Mouse (Mus musculus) thymus, postnatal 36 days (tissue): Measurements from ENCODE around the gene Ano10.
"Not testable (repeated sequence)": the region's sequence is repeated elsewhere in the genome, so short reads cannot be mapped to it uniquely, and the experiment has no call there.

ENCODE experiments used
- DNase-seq, 2 experiments: peaks; one replicate each; pipeline ENCODE4 v3.0.0; 2022; ENCODE audit warnings: mixed read lengths in 2 of 2

Ano10 gene

DNA sequence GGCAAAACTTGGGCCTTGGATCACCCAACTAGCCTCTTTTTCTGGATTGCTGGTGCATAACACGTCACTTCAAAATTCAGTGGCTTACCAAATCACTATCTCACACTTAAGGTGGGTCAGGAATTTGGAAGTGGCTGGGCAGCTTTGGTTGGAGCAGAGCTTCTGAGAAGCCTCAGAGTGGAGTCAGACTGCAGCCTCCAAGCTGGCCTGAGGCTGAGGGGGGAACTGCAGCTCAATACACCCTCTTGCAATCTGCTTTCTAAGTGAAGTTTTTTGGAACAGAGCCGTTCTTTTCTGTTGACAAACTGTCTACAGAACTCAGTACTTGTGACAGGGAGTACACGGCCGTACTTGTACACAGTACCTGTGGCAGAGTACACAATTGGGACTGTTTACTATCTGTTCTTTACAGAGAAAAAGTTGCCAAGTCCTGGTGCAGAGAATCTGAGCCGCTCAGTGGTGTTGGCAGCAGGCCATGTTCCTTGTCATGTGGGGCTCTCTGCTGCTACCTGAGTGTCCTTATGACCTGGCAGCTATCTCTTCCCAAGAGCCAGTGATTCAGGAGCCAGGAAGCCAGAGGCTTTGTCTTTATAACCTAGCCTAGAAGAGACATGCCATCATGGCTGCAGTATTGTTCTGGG is 99.1 kb downstream of the Ano10 start:
- no peak for DNase-seq

DNA sequence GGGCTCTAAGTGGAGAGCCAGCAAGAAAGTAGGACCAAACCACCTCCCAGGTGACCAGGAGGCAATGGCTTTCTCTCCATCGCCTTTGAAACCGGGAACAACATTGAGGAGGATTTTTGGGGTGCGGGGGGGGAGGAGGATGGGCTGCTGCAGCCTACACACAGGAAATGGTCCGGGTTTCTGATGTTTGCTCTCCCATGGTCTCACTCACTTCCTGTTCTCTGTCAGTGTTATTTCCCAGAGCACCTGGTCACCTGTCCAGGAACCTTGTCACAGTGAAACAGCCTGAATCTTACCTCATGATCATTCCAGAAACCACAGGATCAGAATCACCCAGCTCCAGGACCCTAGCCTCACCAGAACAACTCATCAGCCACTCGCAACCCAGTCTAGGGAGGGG is 100.4 kb downstream of the Ano10 start:
- peak in 1 of 2 experiments; percentile 18 for DNase-seq

DNA sequence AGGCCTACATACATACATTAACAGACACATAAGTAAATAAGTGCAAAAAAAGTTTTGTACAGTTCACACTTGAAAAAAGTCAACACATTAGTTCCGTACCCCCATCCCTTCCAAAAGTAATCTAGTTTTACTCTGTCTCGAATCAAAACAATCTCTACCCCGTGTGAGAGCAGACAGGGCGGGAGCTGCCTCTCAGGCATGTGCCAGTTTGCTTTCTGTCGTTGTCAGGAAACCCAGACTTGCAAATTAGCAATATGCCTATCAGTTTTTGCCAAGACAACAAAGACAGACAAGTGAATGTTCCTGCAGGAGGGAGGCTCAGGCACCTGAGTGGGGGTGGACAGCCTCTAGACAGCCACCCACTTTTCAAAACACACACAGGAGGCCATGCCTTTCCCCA is 100.9 kb downstream of the Ano10 start:
- DNase-seq, result no peak

GRCm38 (mm10) chr9:122188724-122189123 is 105.5 kb downstream of the Ano10 start:
- peak; percentile 71 to 82 for DNase-seq

- DNase-seq, result no peak
Measured at GRCm38 (mm10) chr9:122187451-122187921, 106.7 kb downstream of the Ano10 start.

DNA sequence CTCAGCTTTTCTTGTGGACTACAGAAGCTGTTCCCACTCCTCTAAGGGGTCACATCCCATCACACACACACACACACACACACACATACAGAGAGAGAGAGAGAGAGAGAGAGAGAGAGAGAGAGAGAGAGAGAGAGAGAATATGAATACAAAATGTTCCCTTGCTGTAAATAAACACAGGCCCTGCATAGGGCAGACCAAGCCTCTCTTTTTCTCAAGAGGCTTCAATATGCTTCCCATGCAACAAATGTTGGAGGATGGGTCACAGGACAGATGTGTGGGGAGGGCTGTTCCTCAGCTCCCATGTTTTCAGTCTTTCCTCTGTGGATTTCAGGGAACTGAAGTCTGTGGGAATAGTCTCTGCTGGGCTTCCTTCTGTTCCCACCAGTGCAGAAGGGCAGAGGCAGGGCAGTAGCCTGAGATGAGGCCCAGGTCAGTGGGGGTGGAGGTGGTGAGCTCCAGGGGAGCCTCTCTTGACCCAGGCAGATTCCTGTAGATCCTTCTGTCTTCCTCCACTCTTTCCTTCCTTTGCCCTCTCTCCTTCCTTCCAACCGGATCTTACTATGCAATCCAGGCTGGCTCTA is 107.5 kb downstream of the Ano10 start:
- DNase-seq, result no peak

DNA sequence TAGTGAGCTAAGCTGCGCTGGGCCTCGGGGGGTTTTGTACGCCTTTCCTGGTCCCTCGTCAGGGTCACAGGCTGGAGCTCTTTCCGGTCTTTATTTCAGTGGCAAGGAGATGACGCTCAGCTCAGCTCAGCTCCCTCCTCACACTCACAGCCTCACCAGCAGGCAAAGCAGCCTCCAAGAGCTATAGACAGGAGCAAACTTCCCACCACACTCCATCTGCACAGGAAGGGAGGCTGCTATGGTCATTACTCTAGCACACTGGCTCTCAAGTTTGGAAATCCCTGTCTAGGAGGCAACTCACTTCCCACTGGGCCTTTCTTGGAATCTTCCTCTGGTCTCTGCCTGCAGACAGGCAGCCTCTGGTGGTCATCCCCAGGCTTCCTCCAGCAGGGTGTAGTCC is 108.3 kb downstream of the Ano10 start:
- DNase-seq, result no peak

- peak; percentile 80 for DNase-seq
Measured at GRCm38 (mm10) chr9:122185061-122185460, 109.2 kb downstream of the Ano10 start.

DNA sequence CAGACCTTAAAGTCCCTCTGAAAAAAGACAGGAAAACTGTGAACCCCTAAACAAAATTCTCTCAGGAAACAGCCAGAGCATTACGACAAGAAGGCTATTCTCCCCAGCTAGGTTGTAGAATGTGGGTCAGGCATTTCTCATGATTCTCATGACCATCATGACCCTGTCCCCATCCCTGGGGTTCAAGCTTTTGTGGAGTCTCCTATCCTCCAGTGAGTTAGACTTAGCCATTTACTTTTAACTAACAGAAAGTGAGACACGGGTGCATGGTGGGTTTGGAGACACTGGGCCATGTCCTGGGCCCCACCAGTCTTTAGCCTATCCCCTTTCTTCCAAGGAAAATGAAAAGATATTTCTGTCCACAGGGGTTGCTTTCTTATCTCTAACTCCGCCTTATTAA is 109.9 kb downstream of the Ano10 start:
- no peak for DNase-seq

GRCm38 (mm10) chr9:122183074-122183473 is 111.1 kb downstream of the Ano10 start:
- no peak for DNase-seq

DNA sequence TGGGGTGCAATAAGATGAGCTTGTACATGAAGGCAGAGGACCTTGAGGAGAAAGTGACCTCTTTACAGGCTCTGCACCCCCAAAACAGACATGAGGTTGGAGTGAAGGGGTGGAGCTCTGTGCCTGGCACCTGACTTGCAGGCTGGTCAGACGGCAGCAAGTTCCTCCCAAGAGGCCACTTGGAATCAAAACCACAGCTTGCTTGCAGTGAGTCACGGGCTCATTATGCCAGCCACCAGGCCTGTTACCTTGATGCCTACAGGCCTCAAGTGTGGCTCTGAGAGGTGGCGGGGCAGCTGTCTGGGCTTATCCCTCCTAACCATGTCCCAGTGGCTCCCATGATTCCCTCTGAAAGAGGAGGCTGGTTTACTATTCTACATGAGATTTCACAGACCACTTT is 114.1 kb downstream of the Ano10 start:
- no peak for DNase-seq

DNA sequence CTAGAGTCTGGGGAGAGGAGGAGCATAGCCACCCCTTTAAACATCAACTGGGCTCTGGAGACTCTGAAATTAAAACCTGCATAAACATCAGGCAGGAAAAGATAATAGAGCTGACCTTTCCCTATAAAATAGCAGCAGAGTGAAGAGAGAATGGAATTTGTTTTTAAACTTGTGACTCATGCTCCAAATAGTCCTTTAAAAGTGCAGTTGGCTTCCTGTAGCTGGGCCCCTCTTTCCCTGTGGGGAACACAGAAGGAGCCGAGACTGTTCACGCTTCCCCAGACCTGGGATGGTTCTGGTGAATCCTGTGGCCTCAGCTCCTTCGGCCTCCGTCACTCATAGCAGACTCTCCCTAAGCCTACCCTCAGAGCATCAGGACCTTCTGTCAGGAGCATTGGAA is 115.8 kb downstream of the Ano10 start:
- DNase-seq, result no peak

DNA sequence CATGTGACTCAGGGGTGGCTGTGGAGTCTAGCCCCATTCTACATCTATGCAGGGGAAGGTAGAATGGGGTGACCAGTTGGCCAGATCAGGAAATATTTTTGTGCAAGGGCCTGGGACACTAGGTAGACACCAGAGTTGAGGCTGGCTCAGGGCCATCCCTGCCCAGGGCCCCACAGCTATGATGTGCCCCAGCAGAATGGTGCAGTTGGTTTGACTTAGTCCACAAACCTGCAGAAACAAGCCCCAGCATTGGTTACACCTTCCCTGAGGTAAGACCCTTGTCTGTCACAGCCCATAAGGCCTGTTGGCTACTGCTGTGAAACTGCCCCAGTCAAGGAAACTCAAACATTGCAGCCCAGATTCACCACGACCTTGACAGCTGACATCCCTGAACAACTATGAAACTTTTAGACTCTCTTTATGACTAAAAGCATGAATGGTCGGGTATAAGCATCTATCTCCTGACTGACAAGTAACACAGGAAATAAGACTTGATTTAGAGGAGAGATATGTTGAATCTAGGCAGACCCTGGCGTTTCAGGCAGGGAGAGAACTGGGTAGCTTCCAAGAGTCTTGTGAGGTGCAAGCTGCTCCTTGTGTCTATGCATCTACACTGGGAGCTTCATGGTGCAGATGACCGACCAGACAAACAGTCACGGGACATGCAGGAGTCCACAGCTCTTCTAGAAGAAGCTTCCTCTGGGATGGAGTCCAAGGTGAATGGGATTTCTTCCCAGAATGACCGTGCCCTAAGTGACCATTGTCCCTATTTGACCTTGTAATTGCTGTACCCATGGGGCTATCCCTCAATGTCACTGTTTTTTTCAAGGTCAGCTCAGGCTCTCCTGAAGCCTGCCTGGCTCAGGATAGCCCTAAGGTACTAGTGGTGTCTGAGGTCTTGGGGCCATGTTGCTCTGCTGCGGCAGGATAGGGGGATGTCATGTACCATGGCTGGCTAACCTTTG is 116.7 kb downstream of the Ano10 start:
- DNase-seq, result no peak

DNA sequence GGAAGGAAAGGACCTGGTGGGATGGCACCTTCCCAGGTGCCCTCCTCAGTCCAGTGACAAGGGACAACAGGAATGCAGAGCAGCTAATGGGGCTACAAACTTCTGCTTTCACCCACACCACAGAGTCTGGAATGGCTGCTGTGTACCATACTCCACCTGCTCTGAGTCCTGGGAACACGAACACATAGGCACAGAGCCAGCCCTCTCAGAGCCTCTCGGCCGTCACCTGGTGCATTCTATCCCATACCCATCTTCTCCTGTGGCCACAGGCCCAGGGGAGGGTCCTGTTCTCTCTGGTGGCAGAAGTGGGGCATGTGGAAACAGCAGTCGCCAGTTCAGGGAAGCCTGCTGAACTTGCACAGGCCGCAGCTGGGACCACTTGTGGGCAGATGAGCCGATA is 119.5 kb downstream of the Ano10 start:
- DNase-seq, result no peak

DNA sequence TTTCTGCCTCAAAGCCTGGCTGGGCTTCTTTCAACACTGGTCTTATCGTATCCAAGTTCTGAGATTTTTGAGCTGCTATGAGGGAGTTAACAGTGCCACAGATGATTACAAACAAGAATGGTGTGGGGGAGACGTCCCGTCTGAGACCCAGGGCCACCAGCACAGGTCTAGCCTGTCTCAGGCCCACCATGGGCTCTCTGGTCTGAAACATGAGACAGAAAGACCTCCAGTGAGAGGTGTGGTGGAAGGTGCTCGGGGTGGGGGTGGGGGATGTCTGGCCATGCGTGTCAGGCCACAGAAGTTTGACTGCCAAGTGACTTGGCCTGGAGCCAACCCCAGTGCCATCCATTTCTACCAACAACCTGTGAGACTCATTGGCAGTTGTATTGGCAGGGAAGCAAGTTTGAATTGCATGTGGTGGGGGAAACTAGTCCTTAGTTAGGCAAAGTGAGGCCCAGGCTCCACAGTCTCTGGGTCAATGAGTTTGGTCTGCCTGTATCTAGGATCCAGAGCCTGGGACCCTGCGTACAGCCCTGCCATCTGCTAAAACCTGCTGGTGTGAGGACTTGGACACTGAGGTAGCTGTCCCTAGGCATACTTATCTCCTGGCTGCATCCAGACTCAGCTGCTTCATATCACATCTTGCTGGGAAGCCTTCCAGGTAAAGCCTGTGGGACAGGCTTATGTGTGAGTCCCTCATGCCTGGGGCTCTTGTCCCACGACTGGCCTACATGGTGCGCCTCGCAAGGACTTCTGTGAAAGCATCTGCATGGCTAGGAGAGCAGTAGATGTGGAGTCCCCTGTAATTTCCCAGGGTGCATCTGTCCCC is 120.6 kb downstream of the Ano10 start:
- no peak for DNase-seq

GRCm38 (mm10) chr9:122172612-122173186 is 121.5 kb downstream of the Ano10 start:
- no peak for DNase-seq

DNA sequence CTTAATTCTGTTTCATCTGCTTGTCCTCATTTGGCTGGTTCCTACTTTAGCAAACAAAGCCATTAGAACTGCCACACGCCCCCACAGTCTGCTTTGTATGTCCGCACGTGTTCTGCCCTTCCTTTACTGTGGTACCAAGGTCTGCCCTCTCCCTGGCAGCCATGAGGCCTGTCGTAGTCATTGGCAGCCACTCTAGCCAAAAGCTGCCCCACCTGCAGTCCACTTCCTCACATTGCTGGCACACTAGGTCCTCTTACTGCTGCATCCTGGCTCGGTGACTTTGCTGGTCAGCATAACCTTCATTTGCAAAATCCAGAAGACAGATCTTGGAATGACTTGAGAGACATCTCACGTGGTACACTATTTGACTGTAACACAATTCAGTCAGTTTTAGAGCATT is 124.3 kb downstream of the Ano10 start:
- DNase-seq, result no peak

- DNase-seq, result not testable (repeated sequence)
Measured at GRCm38 (mm10) chr9:122167719-122168118, 126.5 kb downstream of the Ano10 start.

DNA sequence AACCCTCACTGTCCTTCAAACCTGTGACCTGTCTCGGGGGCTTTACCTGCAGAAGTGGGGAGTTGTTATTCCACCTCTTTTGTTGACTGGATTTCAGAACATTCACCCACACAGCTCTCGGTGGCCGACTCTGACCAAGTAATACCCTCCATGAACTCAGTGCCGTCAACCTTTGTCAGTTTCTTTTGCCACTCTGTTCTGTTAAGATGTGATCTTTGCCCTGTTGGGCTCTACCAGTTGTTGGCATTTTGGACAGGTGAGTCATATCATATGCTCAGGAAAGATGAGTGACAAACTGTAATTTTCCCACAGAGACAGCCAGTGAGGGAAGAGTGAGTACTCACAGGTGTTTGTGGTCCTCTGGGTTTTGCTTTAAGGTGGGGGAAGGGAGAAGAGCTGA is 129.7 kb downstream of the Ano10 start:
- no peak for DNase-seq

GRCm38 (mm10) chr9:122157079-122157441 is 137.2 kb downstream of the Ano10 start:
- DNase-seq, result no peak

GRCm38 (mm10) chr9:122156389-122157078 is 137.7 kb downstream of the Ano10 start:
- no peak for DNase-seq

GRCm38 (mm10) chr9:122155193-122155592 is 139.0 kb downstream of the Ano10 start:
- DNase-seq, result no peak
